Mouse (Mus musculus): ENCODE measurements around the gene Glb1.
"Not testable (repeated sequence)": the region's sequence is repeated elsewhere in the genome, so short reads cannot be mapped to it uniquely, and the experiment has no call there.

The Glb1 gene

DNA sequence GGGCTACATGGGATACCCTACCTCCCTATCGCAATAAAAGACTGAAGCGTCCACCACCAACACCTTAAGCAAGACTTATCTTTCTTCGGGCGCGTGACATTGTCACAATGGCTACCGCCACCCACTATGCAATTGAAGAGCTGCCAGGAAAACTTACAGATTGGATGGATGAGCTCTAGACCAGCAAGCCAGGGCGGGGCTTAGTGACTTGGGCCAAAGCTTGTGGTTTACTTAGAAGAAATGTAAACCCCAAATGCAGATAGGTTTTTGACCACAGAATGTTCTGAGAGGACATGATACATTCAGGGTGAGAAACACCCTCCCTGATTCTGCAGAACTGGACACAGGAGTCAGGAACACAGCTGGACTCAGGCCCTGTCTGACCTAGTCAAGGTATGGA lies 100.2 kb downstream of the Glb1 start:
- DNase-seq (ENCODE audit: low spot score in 2 of 2) = no peak

GRCm38 (mm10) chr9:114501913-114502312 lies 101.0 kb downstream of the Glb1 start:
- no peak for DNase-seq (ENCODE audit: low spot score in 2 of 2)

DNA sequence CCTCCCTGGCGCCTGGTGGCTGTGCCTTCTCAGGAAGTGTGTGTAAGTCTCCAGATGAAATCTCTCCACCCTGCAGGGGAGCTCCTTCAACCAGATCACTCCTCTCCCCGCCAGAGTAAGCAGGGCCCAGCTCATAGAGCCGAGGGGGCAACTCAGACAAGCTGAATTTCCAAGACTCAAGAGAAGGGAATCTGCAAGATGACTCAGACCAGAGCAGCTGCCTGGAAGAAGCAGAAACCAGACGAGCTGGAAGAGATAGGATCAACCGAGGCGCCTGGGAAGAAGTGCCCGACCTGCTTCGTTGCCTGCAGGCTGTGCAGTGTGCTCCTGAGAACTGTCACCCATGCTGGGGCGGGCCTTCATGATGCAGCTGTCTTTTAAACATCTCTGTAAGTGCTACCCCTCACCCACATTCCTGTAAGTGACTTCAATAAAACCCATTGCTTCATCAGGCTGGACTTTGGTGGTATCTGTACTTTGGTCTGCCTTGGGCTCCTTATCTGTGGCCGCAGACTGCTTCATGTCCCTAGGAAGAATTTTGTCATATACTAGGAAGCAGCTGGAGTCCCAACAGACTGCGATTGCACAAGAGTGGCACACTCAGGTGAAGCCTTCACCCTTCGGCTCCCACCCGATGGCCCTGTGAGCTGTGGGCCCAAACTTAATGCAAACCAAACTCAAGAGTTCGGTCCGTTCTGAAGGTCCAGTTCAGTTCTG lies 102.0 kb downstream of the Glb1 start:
- DNase-seq (ENCODE audit: low spot score in 2 of 2) = no peak

DNA sequence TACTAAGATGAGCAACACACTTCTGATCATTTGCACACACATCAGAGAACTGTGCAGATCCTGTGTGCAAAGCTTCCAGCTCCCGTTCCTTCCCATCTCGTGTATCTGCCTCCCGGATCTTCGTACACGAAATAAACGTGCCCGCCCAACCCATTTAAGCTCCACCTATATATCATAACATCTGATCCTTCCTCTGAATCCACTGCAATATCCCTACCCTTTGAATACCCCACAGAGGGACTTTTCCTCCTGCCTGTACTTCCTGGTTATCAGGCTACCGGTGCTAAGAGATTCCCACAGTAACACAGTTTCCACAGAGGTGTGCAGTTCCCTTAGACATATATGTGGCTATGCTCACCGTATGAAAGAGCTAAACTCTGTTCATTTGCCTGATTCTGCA lies 103.9 kb downstream of the Glb1 start, which contains the start of gene Ccr4:
Gene Ccr4, minus strand, starts transcription at position 101 of the 400 bp plus-strand sequence.
- no peak for DNase-seq (ENCODE audit: low spot score in 2 of 2)

DNA sequence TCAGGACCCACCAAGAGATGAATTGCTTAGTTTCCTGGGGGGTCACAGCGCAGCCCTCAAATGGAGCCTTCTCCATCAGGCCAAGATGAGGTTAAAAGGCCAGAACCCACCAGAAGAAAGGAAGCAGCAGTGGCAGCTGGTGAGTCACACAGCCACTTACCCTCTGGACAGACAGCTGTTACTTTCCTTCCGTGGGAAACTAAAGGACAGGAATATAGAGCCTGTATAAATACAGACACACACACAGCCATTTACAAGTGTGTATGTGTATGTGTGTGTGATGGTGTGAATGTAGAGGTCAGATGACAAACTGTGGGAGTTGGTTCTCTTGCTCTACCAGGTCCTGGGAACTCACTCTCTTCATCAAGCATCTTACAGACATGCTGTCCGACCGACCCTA lies 105.7 kb downstream of the Glb1 start:
- DNase-seq (ENCODE audit: low spot score in 2 of 2) = no peak

DNA sequence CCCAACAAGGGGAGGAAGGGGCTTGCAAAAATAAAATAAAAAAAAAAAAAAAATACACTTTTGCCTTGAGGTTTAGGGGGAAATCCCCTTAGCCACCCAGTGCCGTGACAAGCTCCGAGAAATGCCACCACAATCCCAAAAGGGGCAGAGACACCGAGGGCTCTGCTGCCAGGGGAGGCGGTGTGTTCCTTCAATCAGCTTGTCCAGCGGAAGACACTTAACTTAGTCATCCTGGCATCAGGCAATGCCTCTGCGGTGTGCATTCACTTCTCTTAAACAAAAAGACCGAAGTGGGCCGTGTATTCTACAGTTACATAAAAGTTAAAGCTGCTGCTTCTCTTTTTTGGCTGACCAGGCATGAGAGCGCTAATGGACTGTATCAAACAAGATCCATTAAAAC lies 106.5 kb downstream of the Glb1 start:
- no peak for DNase-seq (ENCODE audit: low spot score in 2 of 2)

GRCm38 (mm10) chr9:114509785-114510184 lies 108.9 kb downstream of the Glb1 start:
- DNase-seq (ENCODE audit: low spot score in 2 of 2) = no peak

DNA sequence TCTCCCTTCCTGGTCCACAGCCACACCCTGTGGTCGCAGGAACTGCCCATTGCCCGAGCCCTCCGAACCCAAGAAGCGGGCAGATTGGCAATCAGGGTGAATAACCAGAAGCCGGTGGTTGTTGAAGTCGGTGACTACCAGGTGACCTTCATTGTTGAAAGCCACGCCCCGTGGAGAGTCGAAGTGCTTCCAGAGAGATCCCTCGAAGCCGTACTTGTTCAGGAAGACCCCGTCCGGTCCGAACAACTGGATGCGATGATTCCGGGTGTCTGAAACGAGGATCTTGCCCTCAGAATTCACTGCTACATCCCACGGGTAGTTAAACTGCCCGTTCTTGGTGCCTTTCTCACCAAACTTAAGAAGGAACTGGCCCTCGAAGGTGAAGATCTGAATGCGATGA lies 112.0 kb downstream of the Glb1 start:
- no peak for DNase-seq (ENCODE audit: low spot score in 2 of 2)

DNA sequence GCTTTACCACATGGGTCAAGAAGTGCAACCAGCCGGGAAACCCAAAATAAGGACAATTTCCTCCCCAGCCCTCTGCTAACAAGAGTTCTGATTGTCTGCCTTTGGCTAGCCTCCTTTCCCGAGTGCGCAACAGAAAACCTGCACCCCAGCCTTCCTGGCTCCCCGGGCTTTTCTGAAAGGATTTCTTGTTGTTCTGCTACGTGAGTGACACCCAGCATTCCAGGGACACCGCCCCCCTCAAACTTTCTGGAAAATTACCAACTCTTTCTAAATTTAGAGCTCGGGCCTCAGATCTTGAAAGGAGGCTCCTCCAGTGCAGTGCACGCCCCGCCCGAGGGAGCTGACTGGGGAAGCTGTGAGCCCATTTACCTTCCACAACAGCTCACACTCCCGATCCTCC lies 114.5 kb downstream of the Glb1 start, which contains the start of gene C130032M10Rik:
Gene C130032M10Rik, plus strand, starts transcription at position 334 of the 400 bp plus-strand sequence.
- no peak for DNase-seq (ENCODE audit: low spot score in 2 of 2)

- DNase-seq (ENCODE audit: low spot score in 2 of 2) = no peak
Measured at GRCm38 (mm10) chr9:114517924-114518497, 117.1 kb downstream of the Glb1 start.

DNA sequence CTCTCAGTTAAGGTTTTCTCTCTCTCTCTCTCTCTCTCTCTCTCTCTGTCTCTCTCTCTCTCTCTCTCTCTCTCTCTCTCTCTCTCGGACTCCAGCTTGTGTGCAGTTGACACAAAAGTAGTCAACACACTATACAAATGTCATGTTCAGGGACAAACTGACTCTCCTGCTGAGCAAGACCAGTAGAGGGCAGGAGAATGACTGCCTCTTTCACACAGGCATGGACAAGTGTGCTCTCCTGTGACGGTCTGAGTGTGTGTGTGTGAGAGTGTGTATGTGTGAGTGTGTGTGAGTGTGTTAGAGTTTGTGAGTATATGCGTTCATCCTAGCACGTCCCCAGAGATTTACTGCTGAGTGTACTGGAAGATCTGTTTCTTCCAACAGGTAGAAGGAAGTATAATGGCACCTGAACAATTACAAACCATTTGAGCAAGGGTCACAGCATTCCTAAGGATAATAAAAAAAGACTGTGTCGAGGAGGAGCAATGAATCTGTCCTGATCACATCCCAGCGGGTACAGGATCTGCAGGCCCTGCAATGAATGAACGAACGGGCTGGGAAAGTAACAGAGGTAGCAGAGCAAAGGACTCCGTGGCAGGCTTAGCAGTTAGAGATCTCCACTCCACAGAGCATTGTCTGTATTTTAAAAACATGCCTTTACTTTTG lies 118.1 kb downstream of the Glb1 start:
- DNase-seq (ENCODE audit: low spot score in 2 of 2) = no peak

DNA sequence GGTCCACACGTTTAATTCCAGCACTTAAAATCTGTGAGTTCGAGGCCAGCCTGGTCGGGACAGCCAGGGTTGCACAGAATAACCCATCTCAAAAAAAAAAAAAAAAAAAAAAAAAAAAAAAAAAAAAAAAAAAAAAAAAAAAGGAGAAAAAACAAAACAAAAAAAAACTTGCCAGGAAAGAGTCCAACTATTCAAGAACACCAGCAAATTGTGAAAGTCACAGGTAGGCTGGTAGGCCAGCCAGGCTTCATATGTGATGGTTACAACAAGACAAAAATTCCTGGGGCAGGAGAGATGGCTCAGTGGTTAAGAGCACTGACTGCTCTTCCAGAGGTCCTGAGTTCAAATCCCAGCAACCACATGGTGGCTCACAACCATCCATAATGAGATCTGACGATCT lies 119.7 kb downstream of the Glb1 start:
- DNase-seq (ENCODE audit: low spot score in 2 of 2) = not testable (repeated sequence)

DNA sequence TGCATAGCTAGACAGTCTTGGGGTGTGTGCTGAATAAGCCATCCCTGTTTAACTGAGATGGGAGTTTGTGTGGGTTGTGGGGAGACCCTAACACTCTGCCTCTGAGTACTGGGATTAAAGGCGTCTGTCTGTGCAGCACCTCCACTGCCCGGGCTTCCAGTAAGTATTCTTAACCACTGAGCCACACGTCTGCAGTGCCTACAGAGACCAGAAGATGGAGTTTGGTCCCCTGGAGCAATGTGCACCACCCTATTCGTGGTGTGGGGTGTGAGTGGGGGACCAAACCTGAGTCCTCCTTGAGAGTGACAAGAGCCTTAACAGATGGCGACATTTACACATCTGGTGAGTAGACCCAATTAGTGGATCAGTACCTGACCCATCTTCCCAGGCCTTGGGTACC lies 121.2 kb downstream of the Glb1 start:
- no peak for DNase-seq (ENCODE audit: low spot score in 2 of 2)

DNA sequence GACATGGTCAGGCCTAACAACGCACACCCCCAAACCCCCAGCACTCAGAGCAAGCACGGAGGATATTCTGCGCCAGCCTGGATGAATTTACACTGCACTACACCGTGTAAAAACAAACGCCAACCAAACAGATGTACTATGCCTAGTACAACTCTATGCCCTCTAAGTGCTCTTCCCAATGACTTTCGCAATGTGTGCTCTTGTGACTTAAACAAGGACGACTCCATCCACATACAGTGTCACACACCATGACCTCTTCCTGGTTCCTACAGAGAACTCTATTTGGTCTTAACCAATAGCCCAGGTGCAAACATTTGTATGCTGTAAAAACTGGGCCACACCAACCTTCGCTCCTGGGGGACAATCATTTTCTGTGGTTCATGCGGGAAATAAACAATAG lies 121.6 kb downstream of the Glb1 start:
- no peak for DNase-seq (ENCODE audit: low spot score in 2 of 2)
